Mouse (Mus musculus) forebrain, embryonic 15.5 days (tissue): ENCODE measurements around the gene Ngrn. TPM values are rescaled to one million over a fixed set of nuclear protein-coding genes. Genes with fewer than 3 reads are reported as not detected.

Source experiments
- ATAC-seq: fragments of 200-750 bp; cut with Nextera tagmentation; replicated peaks from 2 replicates; pipeline ENCODE4 v1.8.0; 2017; ENCODE audit warnings: mild to moderate bottlenecking, moderate TSS enrichment, moderate library complexity
- H3K27ac ChIP-seq: fragments of 300-500 bp; sonication (generic); replicated peaks from 2 replicates; pipeline ENCODE4 v1.5.1; 2015; ENCODE audit warnings: mild to moderate bottlenecking, inconsistent platforms
- H3K27me3 ChIP-seq: fragments of 300-500 bp; sonication (generic); 2 replicates; pipeline ENCODE4 v1.6.1; 2015; ENCODE audit warnings: inconsistent platforms
- H3K36me3 ChIP-seq: fragments of 300-500 bp; sonication (generic); 2 replicates; pipeline ENCODE4 v1.6.1; 2015; ENCODE audit warnings: mild to moderate bottlenecking, inconsistent platforms
- H3K4me1 ChIP-seq: fragments of 300-500 bp; sonication (generic); 2 replicates; pipeline ENCODE4 v1.6.1; 2015; ENCODE audit warnings: inconsistent platforms
- H3K4me2 ChIP-seq: fragments of 300-500 bp; sonication (generic); replicated peaks from 2 replicates; pipeline ENCODE4 v1.6.1; 2015; ENCODE audit warnings: mild to moderate bottlenecking, inconsistent platforms
- H3K4me3 ChIP-seq: fragments of 300-500 bp; sonication (generic); 2 replicates; pipeline ENCODE4 v1.5.1; 2015; ENCODE audit warnings: mild to moderate bottlenecking, inconsistent platforms
- H3K9ac ChIP-seq: fragments of 300-500 bp; sonication (generic); replicated peaks from 2 replicates; pipeline ENCODE4 v1.6.1; 2015; ENCODE audit warnings: mild to moderate bottlenecking, inconsistent platforms
- H3K9me3 ChIP-seq: fragments of 300-500 bp; sonication (generic); 2 replicates; pipeline ENCODE4 v1.6.1; 2016; ENCODE audit warnings: inconsistent platforms
- WGBS: fragments of 180-500 bp; shearing (Covaris S2); methylation state at CpG from one replicate; pipeline ENCODE4 v1.1.7; 2015; ENCODE audit warnings: mixed read lengths; 5-methylcytosine and 5-hydroxymethylcytosine counted together
- polyA plus RNA-seq: library from polyadenylated mRNA; unstranded; fragments of >200 nt; fragmentation: Nextera tagmentation; extraction: Ambion mirVana; gene quantifications from 2 replicates; pipeline ENCODE4 v1.2.1, GENCODE M21; 2015

Gene Ngrn
- 67.7 and 67.9 TPM in 2 replicates for polyA plus RNA-seq

- Histone ChIP-seq H3K4me1 (peaks cover 15% of the 10 kb centered on the region), H3K4me3 (peak within 1 kb of the TSS; percentile 63), H3K36me3 (peaks cover 18% of the 10 kb centered on the region), H3K9me3 (no peaks in the 10 kb centered on the region), H3K9ac (peak within 1 kb of the TSS; percentile 71), H3K27me3 (peaks cover 25% of the 10 kb centered on the region), H3K4me2 (peak within 1 kb of the TSS; percentile 82), H3K27ac (peak within 1 kb of the TSS; percentile 71)
- peak; percentile 94 for ATAC-seq
- 28% methylated on average over 40 of the region's 40 CpGs for WGBS
Observed at GRCm38 (mm10) chr7:80260625-80261371, at the start of gene Ngrn. Gene Ngrn (plus strand): TSS chr7:80261215.

GRCm38 (mm10) chr7:80213604-80214003 lies 47.4 kb upstream of the Ngrn start:
- Histone ChIP-seq H3K9ac (no peak overlapping the region), H3K27me3 (no peaks in the 10 kb centered on the region), H3K36me3 (peaks cover 44% of the 10 kb centered on the region), H3K27ac (no peak overlapping the region), H3K4me2 (no peak overlapping the region), H3K4me1 (peaks cover 29% of the 10 kb centered on the region), H3K4me3 (no peak overlapping the region), H3K9me3 (no peaks in the 10 kb centered on the region)
- 88% methylated on average over 7 of the region's 7 CpGs for WGBS
- no peak for ATAC-seq

DNA sequence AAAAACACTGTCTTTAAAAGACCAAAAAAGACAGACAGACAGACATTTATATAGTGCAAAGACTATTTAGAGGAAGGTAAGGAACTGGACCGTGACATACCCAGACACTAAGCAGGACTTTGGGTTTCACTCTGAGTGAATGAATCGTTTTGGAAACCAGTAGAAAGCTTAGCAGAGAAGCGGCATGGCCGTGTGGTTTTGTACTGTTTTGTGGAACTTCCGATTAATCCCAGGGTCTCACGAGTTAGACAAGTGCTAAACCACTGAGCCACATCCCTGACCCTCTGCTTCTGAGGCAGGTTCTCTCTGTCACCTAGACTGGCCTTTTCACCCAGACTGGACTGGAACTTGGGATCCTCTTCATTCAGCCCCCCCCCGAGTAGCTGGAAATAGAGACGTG lies 46.6 kb upstream of the Ngrn start:
- H3K27ac ChIP-seq: peak overlapping the region; percentile 81
- no peak for ATAC-seq
- peak overlapping the region; percentile 32; the same call in 1 of the 2 replicates for H3K9ac ChIP-seq
- H3K4me3 ChIP-seq: no peak overlapping the region
- no peaks in the 10 kb centered on the region for H3K9me3 ChIP-seq
- WGBS: 78% methylated on average over 8 of the region's 8 CpGs
- no peaks in the 10 kb centered on the region for H3K27me3 ChIP-seq
- H3K4me1 ChIP-seq: peaks cover 20% of the 10 kb centered on the region
- H3K4me2 ChIP-seq: no peak overlapping the region
- H3K36me3 ChIP-seq: peaks cover 53% of the 10 kb centered on the region

DNA sequence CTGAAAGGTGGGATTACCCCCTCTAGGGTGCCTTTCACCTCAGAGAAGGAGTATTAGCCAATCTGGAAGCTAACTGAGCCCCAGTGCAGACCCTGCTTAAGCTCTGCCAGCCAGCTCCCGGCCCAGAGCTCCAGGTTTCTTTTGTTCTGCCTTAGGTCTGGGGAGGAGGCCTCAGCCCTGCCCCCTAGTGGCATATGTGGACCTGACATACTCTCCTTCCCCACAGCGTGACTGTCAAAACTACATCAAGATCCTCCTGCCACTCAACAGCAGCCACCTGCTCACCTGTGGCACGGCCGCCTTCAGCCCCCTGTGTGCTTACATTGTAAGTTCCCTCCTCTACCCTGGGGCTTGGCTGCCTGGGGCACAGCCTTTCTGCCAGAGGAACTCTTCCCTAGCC lies 45.6 kb upstream of the Ngrn start:
- H3K9me3 ChIP-seq: no peaks in the 10 kb centered on the region
- H3K27me3 ChIP-seq: no peaks in the 10 kb centered on the region
- WGBS: 6% methylated on average over 4 of the region's 4 CpGs
- ATAC-seq: peak; percentile 88
- H3K4me2 ChIP-seq: no peak overlapping the region
- H3K27ac ChIP-seq: peak overlapping the region; percentile 81
- peaks cover 17% of the 10 kb centered on the region for H3K4me1 ChIP-seq
- no peak overlapping the region for H3K4me3 ChIP-seq
- H3K9ac ChIP-seq: peak overlapping the region; percentile 32
- H3K36me3 ChIP-seq: peaks cover 62% of the 10 kb centered on the region

DNA sequence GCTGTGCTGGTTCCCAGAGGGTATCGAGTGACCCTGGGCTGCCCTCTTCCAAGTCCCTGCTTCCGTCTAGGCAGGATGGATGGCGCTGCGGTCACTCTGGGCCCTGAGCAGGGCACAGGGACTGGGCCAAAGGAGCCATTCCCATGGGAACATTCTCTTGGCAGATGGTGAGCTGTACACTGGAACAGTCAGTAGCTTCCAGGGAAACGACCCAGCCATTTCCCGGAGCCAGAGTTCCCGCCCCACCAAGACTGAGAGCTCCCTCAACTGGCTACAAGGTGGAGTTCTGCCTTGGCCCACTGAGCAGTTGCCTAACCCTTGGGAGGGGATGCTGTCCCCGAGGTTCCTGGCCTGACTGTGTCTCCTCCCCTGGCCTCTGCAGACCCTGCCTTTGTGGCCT lies 44.4 kb upstream of the Ngrn start:
- WGBS: 81% methylated on average over 8 of the region's 8 CpGs
- H3K27ac ChIP-seq: no peak overlapping the region
- H3K9me3 ChIP-seq: no peaks in the 10 kb centered on the region
- H3K4me3 ChIP-seq: no peak overlapping the region
- H3K9ac ChIP-seq: no peak overlapping the region
- no peak overlapping the region for H3K4me2 ChIP-seq
- 0 out of 2 replicates have a peak, but pooled peaks have one; percentile 12 for ATAC-seq
- H3K36me3 ChIP-seq: peaks cover 74% of the 10 kb centered on the region
- no peaks in the 10 kb centered on the region for H3K27me3 ChIP-seq
- H3K4me1 ChIP-seq: peaks cover 11% of the 10 kb centered on the region

DNA sequence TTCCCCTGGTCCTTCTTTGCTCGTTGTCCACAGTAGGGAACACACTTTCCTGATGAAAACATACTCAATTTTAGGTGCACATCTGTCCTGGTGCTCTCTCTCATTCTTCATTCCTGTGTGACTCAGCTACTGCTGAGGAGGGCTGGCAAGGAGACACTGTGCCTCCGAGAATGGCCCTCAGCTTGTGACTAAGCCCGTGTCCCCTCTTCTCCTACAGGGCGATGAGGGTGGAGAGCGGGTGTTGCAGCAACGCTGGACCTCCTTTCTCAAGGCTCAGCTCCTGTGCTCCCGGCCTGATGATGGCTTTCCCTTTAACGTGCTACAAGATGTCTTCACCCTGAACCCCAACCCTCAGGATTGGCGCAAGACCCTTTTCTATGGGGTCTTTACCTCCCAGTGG lies 42.3 kb upstream of the Ngrn start:
- H3K9ac ChIP-seq: no peak overlapping the region
- H3K4me1 ChIP-seq: peaks cover 11% of the 10 kb centered on the region
- H3K36me3 ChIP-seq: peaks cover 80% of the 10 kb centered on the region
- no peaks in the 10 kb centered on the region for H3K27me3 ChIP-seq
- no peak for ATAC-seq
- no peaks in the 10 kb centered on the region for H3K9me3 ChIP-seq
- H3K4me2 ChIP-seq: no peak overlapping the region
- no peak overlapping the region for H3K4me3 ChIP-seq
- 90% methylated on average over 9 of the region's 9 CpGs for WGBS
- no peak overlapping the region for H3K27ac ChIP-seq

DNA sequence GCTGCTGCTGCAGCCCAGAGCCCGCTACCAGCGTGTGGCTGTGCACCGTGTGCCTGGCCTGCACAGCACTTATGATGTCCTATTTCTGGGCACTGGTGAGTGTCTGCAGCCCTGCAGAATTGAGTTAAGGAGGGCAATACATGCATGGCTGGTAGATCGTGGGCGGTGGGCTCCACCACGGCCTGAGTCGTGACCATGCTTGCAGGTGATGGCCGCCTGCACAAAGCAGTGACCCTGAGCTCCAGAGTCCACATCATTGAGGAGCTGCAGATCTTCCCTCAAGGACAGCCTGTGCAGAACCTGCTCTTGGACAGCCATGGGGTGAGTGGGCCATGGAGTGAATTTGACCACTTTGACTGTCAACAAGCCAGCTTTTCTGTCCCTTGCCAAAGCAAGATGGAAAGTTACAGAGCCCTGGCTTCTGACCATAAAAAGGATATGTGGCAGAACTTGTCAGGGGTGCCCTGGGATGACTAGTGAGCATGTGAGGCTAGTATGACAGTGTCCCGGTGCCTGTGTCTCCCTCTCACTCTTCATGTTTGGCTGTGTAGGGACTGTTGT lies 40.7 kb upstream of the Ngrn start:
- Histone ChIP-seq H3K27ac (no peak overlapping the region), H3K4me1 (peaks cover 3% of the 10 kb centered on the region), H3K4me3 (no peak overlapping the region), H3K36me3 (peaks cover 88% of the 10 kb centered on the region), H3K9me3 (no peaks in the 10 kb centered on the region), H3K9ac (no peak overlapping the region), H3K27me3 (no peaks in the 10 kb centered on the region), H3K4me2 (no peak overlapping the region)
- WGBS: 97% methylated on average over 9 of the region's 9 CpGs
- ATAC-seq: no peak

DNA sequence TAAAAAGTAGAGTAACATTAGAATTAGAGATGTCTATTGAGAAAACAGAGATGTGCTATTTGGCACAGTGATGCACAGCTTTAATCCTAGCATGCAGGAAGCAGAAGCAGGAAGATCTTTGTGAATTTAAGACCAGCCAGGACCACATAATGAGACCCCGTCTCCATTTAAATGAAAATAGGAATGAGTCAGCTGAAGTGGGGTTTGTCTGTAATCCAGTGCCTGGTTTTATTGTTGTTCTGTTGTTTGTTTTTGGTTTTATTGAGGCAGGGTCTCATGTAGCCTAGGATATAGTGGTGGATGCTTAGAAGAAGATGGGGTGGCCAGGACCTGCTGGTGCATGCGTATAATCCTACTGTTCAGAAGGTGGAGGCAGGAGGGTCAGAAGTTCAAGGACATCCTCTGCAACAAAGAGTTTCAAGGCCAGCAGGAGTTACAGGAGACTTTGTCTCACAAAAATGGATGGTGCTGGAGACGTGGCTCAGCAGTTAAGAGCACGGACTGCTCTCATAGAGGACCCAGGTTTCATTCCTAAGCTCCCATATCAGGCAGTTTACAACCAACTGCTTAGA lies 39.8 kb upstream of the Ngrn start:
- Histone ChIP-seq H3K27me3 (no peaks in the 10 kb centered on the region), H3K27ac (no peak overlapping the region), H3K4me2 (no peak overlapping the region), H3K4me3 (no peak overlapping the region), H3K36me3 (peaks cover 88% of the 10 kb centered on the region), H3K4me1 (no peaks in the 10 kb centered on the region), H3K9ac (no peak overlapping the region), H3K9me3 (no peaks in the 10 kb centered on the region)
- ATAC-seq: no peak
- WGBS: 85% methylated on average over 4 of the region's 4 CpGs

GRCm38 (mm10) chr7:80227065-80227464 lies 34.0 kb upstream of the Ngrn start:
- WGBS: 96% methylated on average over 4 of the region's 4 CpGs
- no peaks in the 10 kb centered on the region for H3K9me3 ChIP-seq
- no peak overlapping the region for H3K27ac ChIP-seq
- H3K4me1 ChIP-seq: peaks cover 4% of the 10 kb centered on the region
- H3K27me3 ChIP-seq: no peaks in the 10 kb centered on the region
- H3K4me3 ChIP-seq: no peak overlapping the region
- H3K36me3 ChIP-seq: peaks cover 50% of the 10 kb centered on the region
- H3K4me2 ChIP-seq: no peak overlapping the region
- no peak overlapping the region for H3K9ac ChIP-seq
- no peak for ATAC-seq

DNA sequence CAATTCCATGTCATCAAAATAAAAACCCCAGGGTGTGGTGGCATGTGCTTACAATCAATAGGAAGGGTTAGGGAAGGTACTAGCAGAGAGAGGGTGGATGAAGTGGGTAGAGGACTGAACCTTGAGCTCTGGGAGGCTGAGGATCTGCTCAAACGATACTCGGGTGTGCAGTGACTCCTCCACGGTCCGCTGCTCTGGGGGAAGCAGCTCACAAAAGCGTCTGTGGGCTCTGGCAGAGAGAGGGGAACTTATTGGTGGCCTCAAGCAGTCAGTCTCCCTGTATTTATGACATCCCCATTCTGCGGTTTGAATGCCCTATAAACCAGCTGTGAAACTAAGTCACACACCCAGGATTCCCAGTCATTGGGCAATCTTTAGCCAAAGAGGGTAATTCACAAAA lies 30.8 kb upstream of the Ngrn start:
- H3K4me2 ChIP-seq: no peak overlapping the region
- 64% methylated on average over 6 of the region's 6 CpGs for WGBS

DNA sequence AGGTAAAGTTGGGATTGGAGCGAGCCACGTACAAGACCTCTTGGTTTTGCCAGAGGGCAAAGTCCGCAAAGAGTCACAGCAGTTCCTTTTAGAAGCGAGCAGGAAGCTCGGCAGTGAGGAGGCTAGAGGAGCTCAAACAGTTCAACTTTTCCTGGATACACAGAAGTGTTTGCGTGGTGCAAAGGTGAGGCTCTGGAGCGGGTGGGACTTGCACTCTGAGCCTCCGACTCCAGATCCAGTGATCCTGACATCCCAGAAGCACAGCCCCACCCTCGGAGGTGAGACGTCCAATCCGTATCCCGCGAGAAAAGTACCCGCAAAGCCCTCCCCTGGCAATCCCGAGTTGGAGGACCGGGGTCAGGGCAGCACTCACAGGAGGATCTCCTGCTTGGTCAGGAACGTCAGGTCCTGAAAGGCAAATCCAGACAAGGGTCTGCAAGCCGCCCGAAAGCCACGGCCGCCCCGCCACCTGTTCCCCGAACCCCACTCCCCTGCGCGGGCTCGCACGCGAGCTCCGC lies 29.0 kb upstream of the Ngrn start:
- ATAC-seq: no peak; the same call in 1 of the 2 replicates
- Histone ChIP-seq H3K9ac (peak overlapping the region; percentile 58), H3K27me3 (no peaks in the 10 kb centered on the region), H3K9me3 (no peaks in the 10 kb centered on the region), H3K4me2 (peak overlapping the region; percentile 85), H3K4me1 (peaks cover 24% of the 10 kb centered on the region), H3K36me3 (peaks cover 12% of the 10 kb centered on the region), H3K27ac (no peak overlapping the region), H3K4me3 (peak overlapping the region; percentile 78)
- WGBS: under 1% methylated on average over 29 of the region's 29 CpGs

More for the DNA sequence above, 30.8 kb upstream of the Ngrn start:
- Histone ChIP-seq H3K4me3 (no peak overlapping the region), H3K4me1 (peaks cover 24% of the 10 kb centered on the region), H3K9ac (no peak overlapping the region), H3K27me3 (no peaks in the 10 kb centered on the region), H3K36me3 (peaks cover 26% of the 10 kb centered on the region), H3K9me3 (no peaks in the 10 kb centered on the region), H3K27ac (no peak overlapping the region)
- ATAC-seq: no peak

- H3K27ac ChIP-seq: peak within 1 kb of the TSS; percentile 68
- peak; percentile 95 for ATAC-seq
- H3K9me3 ChIP-seq: no peaks in the 10 kb centered on the region
- H3K4me3 ChIP-seq: peak within 1 kb of the TSS; percentile 78
- peak within 1 kb of the TSS; percentile 85 for H3K4me2 ChIP-seq
- WGBS: under 1% methylated on average over 56 of the region's 56 CpGs
- peaks cover 6% of the 10 kb centered on the region for H3K36me3 ChIP-seq
- peaks cover 24% of the 10 kb centered on the region for H3K4me1 ChIP-seq
- H3K9ac ChIP-seq: peak within 1 kb of the TSS; percentile 61
- no peaks in the 10 kb centered on the region for H3K27me3 ChIP-seq
Observed at GRCm38 (mm10) chr7:80232489-80233029, 28.5 kb upstream of the Ngrn start, which contains the start of the genes Cib1 and Gdpgp1. Gene Cib1 (minus strand): TSS chr7:80232813. Gene Gdpgp1 (plus strand): TSS chr7:80232865.
